Mouse (Mus musculus): ENCODE results near the gene Gm49711. TPM values are rescaled to one million over a fixed set of nuclear protein-coding genes. Genes with fewer than 3 reads are reported as not detected.

The Gm49711 gene
- total and polyA plus RNA-seq, 3 experiments: not detected

DNA sequence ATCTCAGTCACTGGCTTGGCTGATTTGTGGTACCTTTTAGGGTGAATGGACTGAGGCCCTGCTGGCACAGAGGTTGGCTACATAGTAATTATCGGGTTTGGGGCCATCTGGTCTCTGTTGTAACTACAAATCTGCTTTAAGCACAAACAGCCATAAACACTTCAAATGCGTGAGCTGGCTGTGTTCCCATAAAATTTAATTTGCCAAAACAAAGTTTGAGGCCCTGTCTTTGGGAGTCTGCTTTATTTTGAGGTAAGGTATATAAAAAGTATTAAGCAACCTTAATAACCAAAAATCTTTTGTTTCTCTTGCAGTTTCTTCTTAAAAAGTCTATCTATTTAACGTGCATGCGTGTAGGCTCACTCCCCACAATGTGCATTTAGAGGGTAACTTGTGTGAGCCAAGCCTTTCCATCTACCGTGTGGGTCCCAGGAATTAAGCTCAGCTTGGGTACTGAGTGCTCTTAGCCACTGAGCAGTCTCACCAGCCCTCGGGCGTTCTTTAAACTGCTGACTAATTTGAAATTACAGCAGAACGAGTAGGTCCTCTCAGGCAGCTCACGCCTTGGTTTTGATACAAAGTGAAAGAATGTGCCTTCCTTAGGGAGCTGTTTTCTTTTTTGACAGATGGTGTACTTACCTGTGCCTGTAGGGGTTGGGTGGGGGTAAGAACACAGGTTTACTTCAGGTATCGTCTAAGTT, 40.4 kb downstream of the Gm49711 start:
- dilution Hi-C loops (cut with MboI; ENCODE audit: extremely low pct_ligation_motif_present, extremely low pct_unique_long_range_greater_than_20kb, low sequenced_read_pairs) (no loop called here), in situ Hi-C loops (cut with MboI; ENCODE audit: low pct_ligation_motif_present, low pct_unique_long_range_greater_than_20kb, low sequenced_read_pairs) (no loop called here)
- Histone ChIP-seq H3K4me1 (ENCODE audit: control insufficient read depth in 1 of 2, insufficient read depth in 2 of 2) (0 out of 4 replicates have a peak, but pooled peaks cover 0 to 2% of the 10 kb centered on the region in 2 experiments), H3K4me2 (ENCODE audit: insufficient read depth, low read depth, poor library complexity, severe bottlenecking) (no peak overlapping the region), H3K79me2 (replicated peaks; ENCODE audit: control insufficient read depth, extremely low read depth, insufficient read depth, poor library complexity, severe bottlenecking) (no peaks in the 10 kb centered on the region), H3K36me3 (replicated peaks in 1 of 2; ENCODE audit: control insufficient read depth in 1 of 2, insufficient read depth in 1 of 2, low read length in 1 of 2) (peaks cover 13 to 75% of the 10 kb centered on the region in 2 experiments), H3K27ac (ENCODE audit: insufficient read depth, low read depth) (no peak overlapping the region), H3K9me3 (replicated peaks; ENCODE audit: low read length) (no peaks in the 10 kb centered on the region), H3K27me3 (replicated peaks) (no peaks in the 10 kb centered on the region), H3K4me3 (replicated peaks in 1 of 3; ENCODE audit: low read depth in 2 of 3, low read length in 2 of 3, poor library complexity in 1 of 3) (no peak overlapping the region), H3K9ac (ENCODE audit: insufficient read depth, low read depth) (no peak overlapping the region)
- no peak for DNase-seq (ENCODE audit: extremely low read depth)
- no peak for TF ChIP-seq NELFE (IDR thresholded peaks at IDR 0.05; ENCODE audit: low read depth, low read length)
- no peak for TF ChIP-seq BHLHE40 (IDR thresholded peaks at IDR 0.05; ENCODE audit: low read depth, low read length)
- TF ChIP-seq MXI1 (IDR thresholded peaks at IDR 0.05; ENCODE audit: low read depth, low read length): no peak
- no peak for TF ChIP-seq RCOR1 (conservative IDR thresholded peaks at IDR 0.05; ENCODE audit: low read depth, low read length)
- TF ChIP-seq CTCF (conservative IDR thresholded peaks at IDR 0.05 in 1 of 2, IDR thresholded peaks at IDR 0.05 in 1 of 2; ENCODE audit: low read depth in 2 of 2, low read length in 2 of 2): no peak
- no peak for TF ChIP-seq IRF4 (IDR thresholded peaks at IDR 0.05; ENCODE audit: low read depth, low read length)
- no peak for TF ChIP-seq SIN3A (IDR thresholded peaks at IDR 0.05; ENCODE audit: low read length)
- no peak for TF ChIP-seq EP300 (IDR thresholded peaks at IDR 0.05; ENCODE audit: low read length)
- TF ChIP-seq USF1 (IDR thresholded peaks at IDR 0.05; ENCODE audit: low read depth, low read length): no peak
- no peak for TF ChIP-seq CHD2 (IDR thresholded peaks at IDR 0.05; ENCODE audit: low read length)
- TF ChIP-seq MEF2A (IDR thresholded peaks at IDR 0.05; ENCODE audit: borderline replicate concordance, low read depth, low read length): no peak
- no peak for TF ChIP-seq ZMIZ1 (IDR thresholded peaks at IDR 0.05; ENCODE audit: low read depth, low read length)
- no peak for TF ChIP-seq E2F4 (IDR thresholded peaks at IDR 0.05; ENCODE audit: insufficient replicate concordance, low read depth, low read length)
- no peak for TF ChIP-seq MAZ (IDR thresholded peaks at IDR 0.05; ENCODE audit: low read depth, low read length)

- Histone ChIP-seq H3K27me3 (replicated peaks) (no peaks in the 10 kb centered on the region), H3K4me3 (replicated peaks in 1 of 3; ENCODE audit: low read depth in 2 of 3, low read length in 2 of 3, poor library complexity in 1 of 3) (no peak overlapping the region), H3K9ac (ENCODE audit: insufficient read depth, low read depth) (no peak overlapping the region), H3K79me2 (replicated peaks; ENCODE audit: control insufficient read depth, extremely low read depth, insufficient read depth, poor library complexity, severe bottlenecking) (no peaks in the 10 kb centered on the region), H3K36me3 (replicated peaks in 1 of 2; ENCODE audit: control insufficient read depth in 1 of 2, insufficient read depth in 1 of 2, low read length in 1 of 2) (peaks cover 10 to 78% of the 10 kb centered on the region in 2 experiments), H3K4me2 (ENCODE audit: insufficient read depth, low read depth, poor library complexity, severe bottlenecking) (no peak overlapping the region), H3K4me1 (ENCODE audit: control insufficient read depth in 1 of 2, insufficient read depth in 2 of 2) (0 out of 4 replicates have a peak, but pooled peaks cover 0 to 3% of the 10 kb centered on the region in 2 experiments), H3K27ac (ENCODE audit: insufficient read depth, low read depth) (no peak overlapping the region), H3K9me3 (replicated peaks; ENCODE audit: low read length) (no peaks in the 10 kb centered on the region)
- no peak for DNase-seq (ENCODE audit: extremely low read depth)
- in situ Hi-C loops (cut with MboI; ENCODE audit: low pct_ligation_motif_present, low pct_unique_long_range_greater_than_20kb, low sequenced_read_pairs) (no loop called here), dilution Hi-C loops (cut with MboI; ENCODE audit: extremely low pct_ligation_motif_present, extremely low pct_unique_long_range_greater_than_20kb, low sequenced_read_pairs) (no loop called here)
- TF ChIP-seq KAT2A (IDR thresholded peaks at IDR 0.05; ENCODE audit: insufficient replicate concordance, low read length): no peak
- no peak for TF ChIP-seq MYC (IDR thresholded peaks at IDR 0.05; ENCODE audit: low read depth, low read length)
- no peak for TF ChIP-seq USF2 (conservative IDR thresholded peaks at IDR 0.05; ENCODE audit: low read depth, low read length)
- TF ChIP-seq E2F4 (IDR thresholded peaks at IDR 0.05; ENCODE audit: insufficient replicate concordance, low read depth, low read length): no peak
- no peak for TF ChIP-seq CHD1 (IDR thresholded peaks at IDR 0.05; ENCODE audit: low read depth, low read length)
- TF ChIP-seq MAX (IDR thresholded peaks at IDR 0.05; ENCODE audit: low read length): no peak
- TF ChIP-seq HCFC1 (IDR thresholded peaks at IDR 0.05; ENCODE audit: low read depth, low read length): no peak
These were observed 41.5 kb downstream of the Gm49711 start for GRCm38 (mm10) chr16:92099598-92099997.
